Mouse (Mus musculus): ENCODE measurements at regions not wholly inside any gene's neighbourhood (a gene's known extent, or its start where the extent isn't known, plus 50 kb on each side); places are given as distances from the start of the nearest gene placed in this dataset.

DNA sequence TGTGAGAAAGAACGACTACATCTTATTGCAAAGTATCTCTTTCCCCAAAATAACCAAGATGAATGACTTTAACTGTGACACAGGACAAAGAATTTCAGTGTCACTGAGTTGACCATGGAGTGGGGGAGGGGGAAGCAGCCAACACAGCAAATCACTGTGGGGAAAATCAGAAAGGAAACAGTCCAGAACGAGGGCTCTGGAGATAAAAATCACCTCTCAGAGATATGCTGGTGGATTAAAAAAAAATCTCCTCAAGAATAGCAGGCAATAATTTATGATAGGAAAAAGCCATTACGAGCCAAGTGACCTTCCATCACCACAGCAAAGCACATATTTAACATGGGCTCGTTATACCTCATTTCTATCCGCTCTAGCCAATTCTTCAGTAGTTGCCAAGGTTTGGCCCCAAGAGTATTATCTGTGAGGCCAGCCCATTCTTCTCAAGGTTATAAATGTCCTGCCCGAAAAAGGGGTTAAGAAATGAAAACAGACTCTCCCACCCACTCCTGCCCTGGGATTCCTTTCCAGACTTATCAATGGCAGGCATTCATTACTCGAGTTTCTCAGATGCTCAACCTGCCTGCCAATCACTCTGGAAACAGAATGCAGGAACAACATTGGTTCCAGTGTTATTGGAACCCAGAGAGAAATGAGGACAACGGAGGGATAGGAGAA, 181.6 kb upstream of the Clint1 start:
- no peak for DNase-seq

DNA sequence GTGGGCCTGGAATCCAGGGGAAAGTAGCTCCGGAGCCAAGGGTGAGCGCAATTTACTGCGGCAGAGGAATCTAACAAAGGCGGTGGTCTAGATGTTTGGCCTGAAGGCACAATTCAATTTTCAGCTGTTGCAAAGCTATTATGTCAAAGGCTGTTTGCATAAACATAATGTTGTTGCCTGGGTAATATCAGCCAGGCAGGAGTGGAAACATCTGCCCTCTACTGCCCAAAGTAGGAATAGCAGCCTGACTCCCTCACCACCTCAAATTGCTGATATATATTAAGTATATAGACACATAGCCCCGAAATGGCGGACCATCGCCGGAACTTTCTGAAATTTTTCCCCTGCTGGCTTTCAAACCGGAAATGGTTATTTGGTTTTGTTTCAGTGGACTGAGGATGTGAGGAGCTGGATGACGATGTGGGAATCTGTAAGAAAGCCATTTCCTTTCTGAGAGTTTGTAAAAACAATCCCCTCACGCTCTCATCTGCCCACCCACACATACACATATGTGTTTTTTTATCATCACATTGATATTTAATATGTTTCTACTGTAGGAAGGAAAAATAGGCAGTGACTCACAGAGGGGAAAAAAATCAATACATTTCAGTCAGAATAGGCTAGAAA, 173.1 kb upstream of the Clint1 start:
- peak; percentile 74 for DNase-seq

DNA sequence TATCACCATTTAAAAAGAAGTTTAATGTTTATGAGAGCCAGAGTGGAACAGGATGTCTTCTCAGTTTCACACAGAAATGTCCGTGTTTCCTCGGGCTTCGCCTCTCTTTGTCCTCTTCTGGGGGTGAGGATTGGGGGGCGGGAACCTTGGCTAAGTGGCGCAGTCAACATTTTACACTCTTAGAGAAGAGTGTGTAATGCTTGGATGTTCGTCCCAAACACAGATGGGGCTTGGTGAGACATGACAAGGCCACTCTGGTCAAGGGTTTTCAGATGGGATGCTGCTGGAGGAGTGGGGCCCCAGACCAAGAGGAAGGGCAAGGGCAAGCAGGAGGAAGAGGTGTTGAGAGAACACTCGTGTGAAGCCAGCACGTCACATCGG, 172.6 kb upstream of the Clint1 start:
- DNase-seq = peak; percentile 9

DNA sequence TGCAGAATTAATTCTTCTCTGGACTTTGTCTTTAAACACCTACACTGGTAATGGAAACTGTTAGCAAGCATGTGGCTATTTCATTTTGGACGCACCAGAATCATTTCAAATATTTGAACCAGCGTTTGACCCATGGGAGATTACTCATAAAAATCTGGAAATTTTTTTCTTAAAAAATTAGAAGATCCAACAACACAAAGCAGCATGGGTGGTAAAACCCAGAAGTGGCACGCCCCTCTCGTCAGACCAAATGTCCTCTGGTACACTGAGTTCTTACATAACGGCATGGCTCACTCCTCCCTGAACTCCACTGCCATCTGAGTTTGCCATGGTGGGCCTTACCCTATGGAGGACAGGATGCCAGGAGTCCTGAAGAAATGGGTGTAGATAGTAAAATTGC, 166.3 kb upstream of the Clint1 start:
- no peak for DNase-seq

DNA sequence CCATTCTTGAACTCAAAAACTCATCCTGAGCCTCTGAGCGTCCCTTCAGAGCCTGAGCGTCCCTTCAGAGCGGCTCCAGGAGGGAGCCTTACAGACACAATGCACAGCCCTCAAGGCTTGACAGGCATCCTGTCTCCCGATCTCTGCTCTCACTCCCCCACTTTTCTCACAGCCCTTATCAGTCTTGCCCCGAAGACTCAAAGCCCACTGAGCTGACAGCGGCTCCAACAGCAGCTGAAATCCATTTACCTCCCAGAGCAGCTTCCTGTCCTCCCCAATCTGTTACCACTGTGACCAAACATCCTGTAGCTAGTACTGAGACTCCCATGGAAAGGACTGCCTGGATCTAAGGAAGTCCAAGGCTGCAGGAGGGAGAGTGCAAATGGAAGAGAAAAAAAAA, 158.6 kb upstream of the Clint1 start:
- no peak for DNase-seq

DNA sequence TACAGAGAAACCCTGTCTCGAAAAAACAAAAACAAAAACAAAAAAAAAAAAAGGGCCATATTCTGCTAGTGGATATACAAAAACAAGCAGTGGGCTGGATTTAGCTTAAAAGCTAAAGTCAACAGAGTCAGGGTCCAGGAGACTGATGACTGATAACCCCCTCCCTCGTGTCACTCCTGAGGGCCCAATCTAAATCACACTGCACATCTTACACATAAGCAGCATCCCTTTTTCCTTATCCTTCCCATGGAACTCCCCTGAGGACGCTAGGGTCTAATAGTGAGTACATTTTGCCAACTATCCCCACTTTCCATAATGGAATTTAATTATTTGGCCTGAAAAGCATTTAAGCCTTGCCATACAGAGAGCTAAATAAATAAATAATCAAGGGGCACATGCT, 150.3 kb upstream of the Clint1 start:
- DNase-seq = no peak

DNA sequence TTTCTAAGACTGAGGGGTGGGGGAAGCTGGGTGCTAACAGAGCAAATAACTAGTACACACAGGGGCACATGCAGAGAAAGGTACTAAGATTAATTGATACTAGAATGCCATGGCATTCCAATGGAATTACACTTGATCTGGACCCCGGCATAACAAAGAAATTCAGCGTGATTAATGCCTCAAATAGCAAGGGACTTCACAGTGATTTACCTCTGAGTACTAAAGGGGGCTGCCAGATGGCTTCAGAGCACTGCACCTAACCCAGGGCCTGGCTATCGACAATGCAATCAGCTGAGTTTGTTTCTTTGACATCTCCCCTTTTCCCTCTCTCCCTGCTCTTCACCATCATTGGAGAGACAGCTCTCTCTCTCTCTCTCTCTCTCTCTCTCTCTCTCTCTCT, 148.9 kb upstream of the Clint1 start:
- DNase-seq = no peak

DNA sequence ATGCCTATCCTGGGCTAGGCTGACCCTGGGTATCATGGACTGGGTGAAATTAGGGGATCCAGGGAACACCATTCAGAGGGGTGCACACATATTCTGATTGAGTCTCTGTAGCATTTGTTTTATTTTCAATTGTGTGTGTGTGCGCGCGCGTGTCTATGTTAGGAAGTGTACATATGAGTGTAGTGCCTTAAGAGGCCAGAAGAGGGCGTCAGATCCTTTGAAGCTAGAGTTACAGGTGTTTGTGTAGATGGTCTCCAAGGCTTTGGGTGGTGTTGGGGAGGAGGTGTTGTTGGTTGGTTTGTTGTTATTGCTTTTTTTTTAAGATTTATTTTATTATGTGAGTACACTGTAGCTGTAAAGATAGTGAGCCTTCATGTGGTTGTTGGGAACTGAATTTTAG, 147.4 kb upstream of the Clint1 start:
- DNase-seq = no peak

DNA sequence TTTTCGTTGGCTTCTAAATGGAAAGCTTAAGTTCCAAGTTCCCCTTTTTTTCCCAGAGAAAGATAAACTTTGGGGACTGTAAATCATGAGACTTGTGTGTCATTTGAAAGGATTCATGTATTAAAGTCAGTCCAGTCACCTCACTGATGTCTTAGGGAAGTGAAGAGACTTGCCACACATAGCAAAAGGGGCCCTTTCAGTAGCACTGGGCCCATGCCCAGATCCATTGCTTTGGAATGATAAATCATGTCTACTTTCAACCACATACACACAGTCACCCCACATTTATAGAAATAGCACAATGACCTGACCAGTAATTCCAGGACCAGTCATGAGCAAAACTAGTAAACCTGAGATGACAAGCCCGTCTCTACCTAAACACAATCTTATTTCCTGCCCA, 133.2 kb upstream of the Clint1 start:
- no peak for DNase-seq

DNA sequence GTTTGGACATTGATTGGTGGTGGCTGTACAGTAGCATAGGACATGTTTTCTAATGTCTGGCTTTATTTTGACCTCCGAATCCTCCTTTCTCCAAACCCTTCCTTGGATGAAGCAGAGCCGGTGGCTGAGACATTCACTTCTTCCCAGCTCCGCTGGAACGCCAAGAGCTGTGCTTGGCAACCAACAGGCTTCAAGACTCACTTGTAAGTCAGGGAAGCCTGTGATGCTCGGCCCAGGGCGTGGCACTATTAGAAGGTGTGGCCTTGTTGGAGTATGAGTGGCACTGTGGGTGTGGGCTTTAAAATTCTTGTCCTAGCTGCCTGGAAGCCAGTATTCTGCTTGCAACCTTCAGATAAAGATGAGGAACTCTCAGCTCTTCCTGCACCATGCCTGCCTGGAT, 132.0 kb upstream of the Clint1 start:
- DNase-seq = no peak

DNA sequence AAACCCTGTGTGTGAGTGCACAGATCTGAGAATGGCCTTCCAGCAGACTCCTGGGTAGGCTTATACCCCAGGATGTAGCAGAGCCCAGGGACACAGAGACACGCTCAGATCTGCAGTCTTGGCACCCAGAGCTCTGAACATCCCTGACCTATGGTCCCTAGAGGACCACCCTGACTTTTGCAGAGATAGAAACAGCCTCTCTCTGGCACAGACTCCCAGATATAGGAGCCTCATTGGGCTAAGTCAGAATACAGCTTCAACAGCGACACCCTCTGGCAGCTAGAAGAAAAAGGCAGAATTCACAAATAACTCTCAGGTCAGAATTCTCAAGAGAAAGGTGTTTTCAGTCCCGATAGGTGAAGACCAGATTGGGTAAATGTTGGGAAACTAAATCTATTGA, 115.3 kb upstream of the Clint1 start:
- DNase-seq = no peak

DNA sequence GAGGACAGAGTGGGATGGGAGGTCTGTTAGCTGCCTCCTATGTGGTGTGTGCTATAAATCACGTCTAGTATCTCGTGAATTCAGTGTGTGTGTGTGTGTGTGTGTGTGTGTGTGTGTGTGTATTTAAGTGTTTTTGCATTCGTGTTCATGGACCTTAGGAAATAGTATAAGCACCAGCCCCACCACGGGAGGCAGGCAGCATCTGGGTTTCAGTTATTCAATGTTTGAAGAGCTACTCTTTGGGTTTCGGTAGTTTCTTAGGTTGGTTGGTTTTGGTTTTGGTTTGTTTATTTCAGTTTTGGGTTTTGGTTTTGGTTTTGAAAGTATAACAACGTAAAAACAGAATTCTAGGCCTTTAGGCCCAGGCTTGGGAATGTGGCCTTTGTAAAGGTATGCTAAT, 113.5 kb upstream of the Clint1 start:
- no peak for DNase-seq

DNA sequence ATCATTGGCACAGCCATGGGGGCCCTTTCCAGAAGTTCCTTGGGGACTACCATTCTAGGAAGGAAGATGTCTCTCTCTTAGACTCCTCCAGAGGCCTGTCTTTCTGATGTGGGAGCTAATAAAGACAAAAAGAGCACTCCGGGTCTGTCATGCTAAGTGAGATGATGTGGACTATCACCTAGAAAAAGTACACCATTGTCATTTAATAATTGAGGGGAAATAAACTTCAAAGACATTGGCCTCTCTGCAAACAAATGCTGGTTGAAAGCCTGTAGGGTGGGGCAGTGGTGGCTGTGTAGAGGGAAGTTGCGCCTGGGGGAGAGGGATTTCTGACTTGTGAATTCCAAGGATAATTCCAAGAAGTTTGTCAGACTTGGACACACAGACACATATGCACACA, 105.9 kb upstream of the Clint1 start:
- DNase-seq = no peak

DNA sequence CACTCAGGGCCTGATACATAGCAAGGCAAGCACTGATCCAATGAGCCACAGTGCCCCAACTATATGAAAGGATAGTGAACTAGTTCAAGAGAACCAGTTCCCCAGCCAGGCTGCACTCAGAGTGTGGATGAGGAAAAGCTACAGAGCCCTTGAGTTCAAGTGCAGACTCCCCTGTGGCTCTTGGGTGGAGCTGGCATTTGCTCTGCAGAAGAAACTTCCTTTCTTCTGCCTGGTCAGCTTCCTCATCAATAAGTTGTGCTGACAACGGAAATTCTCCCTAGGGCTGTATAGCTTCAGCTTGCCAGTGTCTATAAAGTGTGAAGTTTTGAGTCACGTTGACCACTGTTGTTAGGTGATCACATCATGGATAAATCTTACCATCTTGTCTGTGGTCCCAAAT, 101.6 kb upstream of the Clint1 start:
- no peak for DNase-seq

DNA sequence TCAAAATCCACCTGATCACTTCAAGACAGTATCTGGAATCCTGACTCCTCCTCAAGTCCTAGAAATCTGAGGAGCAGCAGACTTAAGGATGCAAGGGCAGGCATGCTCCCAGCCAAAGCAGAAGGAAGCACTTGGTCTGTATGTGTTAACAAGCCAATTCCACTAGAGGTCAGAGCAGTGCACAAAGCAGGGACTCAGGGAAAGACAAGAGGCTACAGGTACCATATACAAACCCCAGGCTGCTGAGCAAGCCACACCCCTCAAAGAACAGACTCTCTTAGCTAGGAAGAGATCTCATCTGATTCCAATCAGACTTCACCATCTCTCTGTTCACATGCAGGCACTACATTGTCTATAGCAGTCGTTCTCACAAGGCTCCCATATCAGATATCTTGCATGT, 99.6 kb upstream of the Clint1 start:
- peak; percentile 41 for DNase-seq

DNA sequence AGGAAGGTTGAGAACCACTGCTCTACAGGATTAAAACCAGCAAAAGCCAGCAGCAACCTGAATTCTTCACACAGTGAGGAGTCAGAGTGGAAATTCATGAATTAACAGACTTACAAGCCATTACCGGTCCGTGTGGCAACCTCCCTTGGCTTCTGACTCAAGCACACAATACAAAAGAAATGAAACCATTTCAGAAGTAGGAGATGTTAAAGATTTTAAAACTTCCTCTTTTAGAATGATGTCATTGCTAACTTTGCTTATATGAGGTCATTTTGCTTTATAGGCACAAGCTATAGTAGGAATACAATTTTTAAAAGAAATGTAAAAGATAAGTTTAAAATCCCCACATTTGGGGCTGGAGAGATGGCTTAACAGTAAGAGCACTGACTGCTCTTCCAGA, 99.1 kb upstream of the Clint1 start:
- DNase-seq = no peak

DNA sequence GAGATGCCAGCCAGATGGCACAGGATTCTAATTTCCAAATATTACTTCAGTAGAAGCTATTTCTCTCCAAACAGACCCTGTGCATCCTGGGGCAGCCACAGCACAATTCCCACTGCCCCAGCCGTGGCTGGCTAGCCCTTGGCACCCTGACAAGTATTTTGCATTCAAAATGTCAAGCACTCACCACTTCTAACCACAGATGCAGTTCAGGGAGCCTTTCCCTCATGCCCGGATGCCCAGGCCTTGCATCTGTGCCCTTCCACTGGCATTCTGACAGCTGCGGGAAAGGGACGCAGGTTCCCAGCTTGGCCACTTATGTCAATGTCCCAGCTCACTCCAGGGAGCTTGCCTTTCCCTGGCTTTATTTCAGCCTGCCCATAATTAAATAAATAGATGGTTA, 84.8 kb upstream of the Clint1 start:
- DNase-seq = no peak

DNA sequence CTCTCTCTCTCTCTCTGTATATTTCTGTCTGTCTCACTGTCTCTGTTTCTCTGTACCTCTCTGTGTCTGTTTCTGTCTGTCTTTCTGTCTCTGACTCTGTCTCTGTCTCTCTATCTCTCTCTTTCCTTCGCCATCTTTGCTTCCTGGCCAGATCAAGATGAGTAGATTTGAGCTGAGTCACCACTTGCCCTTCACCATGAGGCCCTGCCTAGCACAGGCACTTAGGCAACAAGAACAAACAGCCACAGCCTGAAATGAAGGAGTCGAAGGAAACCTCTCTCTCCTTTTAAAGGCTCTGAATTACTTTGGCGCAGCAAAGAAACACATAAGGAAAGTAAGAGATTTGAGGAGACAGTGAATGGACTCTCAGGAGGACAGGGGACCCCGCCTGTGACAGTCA, 69.4 kb upstream of the Clint1 start:
- DNase-seq = no peak

DNA sequence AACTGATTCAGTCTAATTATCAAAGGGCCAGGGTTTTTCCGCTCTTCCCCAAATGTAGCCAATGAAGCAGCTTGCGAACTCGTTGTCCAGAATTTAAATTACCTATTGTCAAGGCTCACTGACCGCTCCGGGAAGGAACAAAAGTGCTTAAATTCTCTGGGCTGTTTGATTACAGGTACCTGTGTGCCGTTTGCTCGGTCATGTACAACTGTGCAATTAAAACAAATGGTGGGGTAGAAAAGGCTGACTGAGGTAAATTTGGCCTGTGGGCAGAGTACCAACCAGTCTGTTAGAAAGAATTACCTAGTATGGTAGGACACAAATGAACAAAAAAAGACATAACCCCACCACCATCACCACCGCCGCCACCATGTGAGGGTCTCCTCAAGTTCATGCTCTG, 66.0 kb upstream of the Clint1 start:
- DNase-seq = no peak

DNA sequence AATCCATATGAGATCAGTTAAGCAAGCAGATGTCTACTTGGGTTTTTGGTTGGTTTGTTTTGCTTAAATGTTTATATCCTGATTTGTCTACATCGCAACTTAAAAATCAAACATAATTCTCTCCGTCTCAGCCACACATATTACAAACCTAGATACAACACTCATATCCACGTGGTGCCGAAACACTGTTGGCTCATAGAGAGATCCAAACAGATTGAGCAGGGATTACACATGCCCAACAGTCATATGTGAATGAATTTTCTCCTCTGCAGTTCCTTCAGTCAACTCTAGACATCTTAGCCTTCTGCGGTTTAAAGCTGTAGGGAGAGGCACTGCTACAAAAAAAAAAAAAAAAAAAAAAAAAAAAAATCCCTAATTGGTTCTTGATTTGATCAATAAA, 64.4 kb upstream of the Clint1 start:
- DNase-seq = no peak

DNA sequence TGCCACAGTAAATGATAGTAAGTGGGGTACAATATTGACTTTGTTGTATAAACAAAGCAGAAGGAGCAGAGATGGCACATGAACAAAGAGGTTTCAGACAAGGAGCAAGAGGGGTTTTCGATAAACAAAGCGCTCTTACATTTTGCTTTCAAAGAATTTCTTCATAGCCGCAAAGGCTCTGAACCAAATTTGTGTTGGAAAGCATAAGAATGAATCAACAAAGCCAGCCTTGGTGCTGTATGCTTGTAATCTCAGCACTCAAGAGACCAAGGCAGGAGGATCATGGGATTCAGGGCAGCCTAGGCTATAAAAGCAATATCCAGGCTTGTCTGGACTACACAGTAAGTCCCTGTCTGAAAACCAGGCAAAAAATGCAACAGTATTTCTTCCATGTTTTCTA, 62.0 kb upstream of the Clint1 start:
- DNase-seq = no peak

DNA sequence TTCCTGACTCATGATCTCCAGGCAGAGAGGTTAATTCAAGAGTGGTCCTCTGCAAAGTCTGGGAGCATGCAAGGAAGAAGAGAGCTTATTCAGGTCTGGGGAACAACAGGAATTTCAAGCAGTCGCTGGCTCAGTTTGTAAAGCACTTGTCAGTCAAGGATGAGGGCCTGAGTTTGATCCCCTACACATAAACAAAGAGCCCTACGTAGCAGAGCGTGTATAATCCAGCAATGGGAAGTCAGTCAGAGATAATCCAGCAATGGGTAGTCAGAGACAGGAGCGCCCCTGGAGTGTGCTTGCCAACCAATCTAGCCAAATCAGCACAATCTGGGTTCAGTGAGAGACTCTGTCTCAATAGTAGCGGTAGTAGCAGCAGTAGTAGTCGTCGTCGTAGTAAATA, 61.3 kb upstream of the Clint1 start:
- DNase-seq = no peak

DNA sequence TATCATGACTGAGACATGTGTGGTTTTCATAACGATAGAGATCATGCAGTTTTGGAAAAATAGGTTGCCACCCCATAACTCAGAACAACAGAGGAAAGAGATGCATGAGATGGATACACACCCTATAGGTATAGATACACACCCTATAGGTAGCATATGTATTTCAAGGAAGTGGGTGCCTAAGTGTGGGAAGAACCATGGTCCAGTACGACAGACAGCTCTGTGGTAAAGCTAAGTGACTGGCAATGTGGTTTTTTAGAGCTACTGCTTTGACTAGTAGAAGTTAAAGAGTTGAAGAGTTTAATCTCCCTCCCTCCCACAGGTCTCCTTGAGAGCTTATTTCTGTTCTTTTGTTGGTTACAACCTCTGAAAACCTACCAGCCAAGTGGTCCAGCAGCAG, 60.2 kb upstream of the Clint1 start:
- DNase-seq = no peak

DNA sequence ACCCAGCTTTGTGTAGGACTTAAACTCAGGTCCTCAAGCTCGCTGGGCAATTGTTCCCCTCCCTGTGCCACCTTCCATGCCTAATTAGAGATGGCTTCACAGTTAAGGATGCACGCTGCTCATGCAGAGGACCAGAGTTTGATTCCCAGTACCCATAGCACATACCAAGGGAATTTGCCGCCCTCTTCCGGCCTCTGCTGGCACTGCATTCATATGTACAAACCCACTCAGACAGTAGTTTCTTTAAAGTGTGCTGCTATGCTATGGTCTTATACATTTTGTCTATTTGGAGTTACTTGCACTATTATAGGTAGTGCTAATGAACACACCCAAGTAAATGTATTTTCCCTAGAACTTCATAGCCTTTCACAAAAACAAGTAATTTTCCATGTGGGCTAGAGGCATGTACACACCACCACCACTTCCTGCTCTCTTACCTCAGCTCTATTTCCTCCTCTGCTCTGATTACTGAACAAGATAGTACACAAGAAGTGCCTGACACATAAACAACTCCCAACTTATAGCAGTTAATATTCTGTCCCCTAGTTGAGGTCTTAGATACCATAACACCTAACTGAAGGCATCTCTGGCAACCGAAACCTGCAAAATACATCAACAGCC, 57.4 kb upstream of the Clint1 start:
- DNase-seq = no peak

DNA sequence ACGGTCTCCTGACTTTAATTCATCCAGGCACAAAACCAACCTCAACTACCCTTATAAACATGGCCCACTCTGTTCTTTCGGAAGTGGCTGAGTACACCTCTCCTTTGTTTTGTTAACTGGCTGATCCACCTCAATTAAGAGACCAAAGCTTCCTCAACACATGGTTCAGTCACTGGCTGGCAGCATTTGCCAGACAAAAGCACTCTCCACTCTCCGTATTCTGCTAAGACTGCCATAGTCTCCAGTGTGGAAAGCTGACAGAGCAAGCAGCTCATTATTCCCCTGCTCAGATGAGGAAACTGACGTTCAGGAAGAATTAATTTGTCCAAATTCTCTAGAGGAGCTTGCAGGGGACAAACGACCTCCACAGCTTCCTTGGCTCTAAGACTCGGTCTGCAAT, 56.5 kb upstream of the Clint1 start:
- DNase-seq = no peak

Measured in lung, postnatal 14 days (tissue).